Mouse (Mus musculus): Measurements from ENCODE around the gene Pnldc1.
A peak's percentile ranks its signal among the peaks of the same experiment; 100 is the strongest.
"Not testable (repeated sequence)": the region's sequence is repeated elsewhere in the genome, so short reads cannot be mapped to it uniquely, and the experiment has no call there.

Pnldc1 gene

GRCm38 (mm10) chr17:12909361-12910280 is at the start of gene Pnldc1:
Pnldc1 (minus strand) TSS chr17:12910230.
- no peak for DNase-seq (ENCODE audit: low spot score)

GRCm38 (mm10) chr17:12959377-12959776 is 49.3 kb upstream of the Pnldc1 start:
- DNase-seq (ENCODE audit: low spot score) = not testable (repeated sequence)

GRCm38 (mm10) chr17:12956664-12957063 is 46.6 kb upstream of the Pnldc1 start:
- no peak for DNase-seq (ENCODE audit: low spot score)

- no peak for DNase-seq (ENCODE audit: low spot score)
Observed at GRCm38 (mm10) chr17:12949669-12950068, 39.6 kb upstream of the Pnldc1 start.

GRCm38 (mm10) chr17:12942459-12943162 is 32.6 kb upstream of the Pnldc1 start:
- no peak for DNase-seq (ENCODE audit: low spot score)

DNA sequence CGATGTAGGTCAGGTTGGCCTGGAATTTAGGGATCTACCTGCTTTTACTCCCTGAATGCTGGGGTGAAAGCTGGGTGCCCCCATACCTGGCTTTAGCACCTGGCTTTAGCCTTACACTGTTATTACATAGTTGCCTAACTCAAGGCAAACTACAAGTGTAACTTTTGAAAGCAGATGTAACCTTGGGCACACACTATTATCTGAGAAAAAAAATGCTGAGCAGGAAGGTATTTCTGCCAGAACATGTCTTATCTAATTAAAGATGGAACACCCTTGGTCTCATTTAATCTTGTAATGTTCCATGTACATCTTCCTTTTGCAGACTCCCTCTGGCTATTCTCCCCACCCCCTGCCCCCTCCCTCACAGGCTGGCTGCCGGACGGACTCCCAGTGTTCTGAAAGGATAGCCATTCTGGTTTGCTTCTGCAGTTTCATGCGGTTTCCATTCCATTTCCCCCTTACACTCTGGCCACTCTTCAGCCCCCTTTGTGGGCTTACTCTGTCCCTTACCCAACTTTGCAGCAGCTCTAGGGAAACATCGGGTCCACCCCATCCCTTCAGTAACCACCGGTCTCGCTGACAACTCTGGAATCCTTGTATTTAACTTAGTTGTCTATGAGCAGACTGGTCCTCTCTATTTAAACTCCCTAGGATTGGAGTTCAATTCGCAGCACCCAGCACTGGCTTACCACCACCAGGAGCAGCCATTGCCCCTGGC is 31.7 kb upstream of the Pnldc1 start:
- DNase-seq (ENCODE audit: low spot score) = no peak

GRCm38 (mm10) chr17:12940151-12940805 is 30.2 kb upstream of the Pnldc1 start, which contains the start of gene Acat3:
Acat3 (minus strand) TSS chr17:12940600.
- DNase-seq (ENCODE audit: low spot score) = peak; percentile 23

GRCm38 (mm10) chr17:12939377-12940148 is 29.5 kb upstream of the Pnldc1 start:
- DNase-seq (ENCODE audit: low spot score) = not testable (repeated sequence)

DNA sequence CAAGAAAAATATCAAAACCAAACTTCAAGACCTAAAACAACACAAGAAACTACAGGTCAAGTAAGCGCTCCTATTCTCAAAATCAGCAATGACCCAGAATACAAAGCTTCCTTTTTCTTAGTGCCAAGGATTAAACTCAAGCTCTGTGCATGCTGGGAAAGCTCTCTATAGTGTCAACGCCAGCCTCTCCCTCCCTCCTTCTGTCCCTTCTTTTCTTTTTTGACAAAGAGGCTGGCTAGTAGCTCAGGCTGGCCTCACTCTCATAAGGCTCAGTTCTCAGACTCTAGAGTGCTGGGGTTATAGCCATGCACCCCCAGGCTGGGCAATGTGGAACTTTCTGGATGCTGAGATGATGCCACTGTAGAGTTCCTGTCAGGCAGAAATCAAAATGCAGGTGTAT is 28.0 kb upstream of the Pnldc1 start:
- no peak for DNase-seq (ENCODE audit: low spot score)

GRCm38 (mm10) chr17:12937412-12937970 is 27.5 kb upstream of the Pnldc1 start:
- DNase-seq (ENCODE audit: low spot score) = no peak

DNA sequence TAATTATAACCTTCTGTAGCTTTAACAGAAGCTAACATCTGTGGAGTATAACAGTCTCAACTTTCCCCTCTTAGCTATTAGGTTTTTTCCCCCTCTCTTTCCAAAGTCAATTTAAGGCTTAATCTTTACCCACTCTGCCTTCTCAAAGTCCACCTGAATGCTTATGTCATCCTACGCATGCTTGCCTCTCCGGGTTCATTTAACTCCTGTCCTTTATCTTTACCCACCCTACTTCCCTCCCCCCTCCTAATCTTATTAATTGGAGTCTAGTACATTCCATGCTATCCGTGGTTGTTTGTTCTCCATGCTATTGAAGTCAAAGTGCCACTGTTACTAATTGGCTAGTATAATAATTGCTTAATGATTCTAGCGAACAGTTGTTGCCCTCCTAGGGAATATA is 25.7 kb upstream of the Pnldc1 start:
- no peak for DNase-seq (ENCODE audit: low spot score)

- DNase-seq (ENCODE audit: low spot score) = not testable (repeated sequence)
Observed at GRCm38 (mm10) chr17:12931576-12931975, 21.5 kb upstream of the Pnldc1 start.

GRCm38 (mm10) chr17:12925703-12926180 is 15.7 kb upstream of the Pnldc1 start:
- DNase-seq (ENCODE audit: low spot score) = no peak

DNA sequence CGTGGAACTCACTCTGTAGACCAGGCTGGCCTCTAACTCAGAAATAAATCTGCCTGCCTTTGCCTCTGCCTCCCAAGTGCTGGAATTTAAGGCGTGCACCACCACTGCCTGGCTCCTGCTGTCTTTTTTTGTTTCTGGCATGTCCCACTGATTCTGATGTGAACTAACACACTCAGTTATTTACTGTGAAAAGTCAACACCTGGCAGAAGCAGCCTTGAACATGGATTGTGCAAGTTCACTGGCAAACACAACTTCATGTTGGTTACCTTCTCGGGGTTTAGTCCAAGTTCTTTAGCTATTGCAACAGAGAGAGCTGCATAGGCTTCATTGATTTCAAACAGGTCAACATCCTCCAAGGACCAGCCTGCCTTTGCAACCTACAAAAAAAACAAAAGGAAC is 15.0 kb upstream of the Pnldc1 start:
- no peak for DNase-seq (ENCODE audit: low spot score)

GRCm38 (mm10) chr17:12921073-12921472 is 11.0 kb upstream of the Pnldc1 start:
- DNase-seq (ENCODE audit: low spot score) = no peak

DNA sequence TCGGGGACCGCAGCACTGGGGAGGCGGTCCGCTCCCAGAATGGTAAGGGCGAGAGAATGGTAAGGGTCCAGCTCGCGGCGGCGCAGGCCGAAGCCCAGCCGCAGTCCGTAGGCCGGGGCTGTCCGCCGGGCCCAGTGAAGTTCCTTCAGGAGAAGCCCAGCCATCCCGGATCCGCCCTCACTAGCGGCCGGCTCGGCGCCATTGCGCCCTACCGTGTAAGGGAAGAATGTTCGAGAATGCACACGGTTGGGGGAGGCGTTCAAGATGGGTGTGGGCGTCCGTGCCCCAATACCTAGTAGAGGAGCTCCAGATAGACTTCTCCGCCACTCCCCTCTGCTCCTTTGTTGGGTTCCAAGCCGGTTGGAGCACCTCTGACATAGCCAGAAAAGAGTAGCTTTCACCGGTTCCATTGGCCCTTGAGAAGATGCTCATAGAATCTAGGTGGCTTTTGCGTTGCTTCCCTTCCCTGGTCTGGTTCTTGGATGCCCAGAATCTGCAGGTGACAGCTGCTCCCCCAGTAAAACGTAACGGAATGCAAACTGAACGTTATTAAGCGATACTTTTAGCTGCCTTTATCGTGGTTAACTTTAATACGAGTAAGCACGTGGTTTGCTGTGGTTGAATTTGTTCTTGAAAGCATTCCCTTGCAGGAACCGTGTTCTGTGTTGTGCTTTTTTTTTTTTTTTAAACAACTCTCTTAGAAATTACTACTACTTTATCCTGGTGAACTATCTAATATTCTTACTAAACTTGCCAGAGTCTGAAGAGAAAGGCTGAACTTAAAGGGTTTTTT is 6.8 kb upstream of the Pnldc1 start:
- DNase-seq (ENCODE audit: low spot score) = peak; percentile 54

DNA sequence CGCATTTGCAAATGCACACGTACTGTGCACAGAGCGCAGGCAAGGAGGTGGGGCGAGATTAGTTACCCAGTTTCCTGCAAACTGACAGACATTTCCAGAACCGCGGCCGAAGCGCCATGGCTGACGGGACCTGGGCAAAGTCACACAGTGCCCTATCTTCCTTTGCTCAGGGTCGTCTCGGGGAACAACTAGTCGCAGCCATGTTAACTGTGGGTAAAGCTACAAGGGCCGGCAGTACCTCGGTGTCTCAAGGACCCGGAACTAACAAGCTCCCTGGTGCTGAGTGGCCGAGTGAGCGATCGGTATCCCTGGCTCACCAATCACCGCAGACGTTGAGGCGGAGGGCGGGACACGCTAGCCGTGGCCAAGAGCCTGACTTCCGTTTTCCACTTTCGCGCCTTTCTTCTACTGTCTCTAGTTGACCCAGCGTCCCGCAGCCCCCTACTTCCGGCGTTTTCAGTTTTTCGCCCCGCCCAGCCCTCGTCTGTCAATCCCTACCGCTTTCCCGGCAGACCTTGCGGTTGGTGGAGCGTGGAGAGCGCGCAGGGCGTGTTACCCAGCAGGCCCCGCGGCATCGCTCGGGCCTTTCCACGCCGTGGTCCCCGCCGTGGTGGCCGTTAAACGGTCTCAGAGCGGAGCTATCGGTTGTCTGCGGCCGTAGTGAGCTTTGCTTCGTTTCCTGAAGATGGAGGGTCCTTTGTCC is 6.0 kb upstream of the Pnldc1 start, which contains the start of gene Mrpl18:
Gene Mrpl18, minus strand, starts transcription at position 465 of the 703 bp plus-strand sequence.
- peak; percentile 100 for DNase-seq (ENCODE audit: low spot score)

GRCm38 (mm10) chr17:12915488-12915880 is 5.5 kb upstream of the Pnldc1 start, which contains the start of gene Tcp1:
Tcp1 (plus strand) TSS chr17:12915701.
- DNase-seq (ENCODE audit: low spot score) = peak; percentile 25

DNA sequence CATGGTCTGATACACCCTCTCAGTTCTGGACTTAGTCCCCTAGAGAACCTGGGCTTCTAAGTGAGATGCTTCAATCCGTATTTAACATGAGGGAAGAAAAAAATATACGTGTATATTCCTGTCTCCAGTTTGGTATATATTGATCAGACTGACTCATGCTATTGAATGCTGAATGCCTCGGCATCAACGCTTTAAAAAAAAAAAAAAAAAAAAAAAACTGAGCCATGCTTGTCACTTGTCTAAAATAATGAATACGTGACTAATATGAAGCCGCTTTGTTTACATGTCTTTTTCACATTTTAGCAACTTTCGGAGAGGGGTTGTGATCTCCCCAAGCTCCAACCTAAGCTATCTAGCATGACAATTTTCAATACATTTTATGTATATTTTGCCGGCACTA is 361 bp upstream of the Pnldc1 start:
- no peak for DNase-seq (ENCODE audit: low spot score)
